Mouse (Mus musculus): Measurements from ENCODE around the gene Pheta1.

Gene Pheta1

GRCm38 (mm10) chr5:121825606-121826005 is 23.2 kb upstream of the Pheta1 start:
- no peak for DNase-seq (ENCODE audit: low spot score in 2 of 2)

GRCm38 (mm10) chr5:121827876-121828275 is 20.9 kb upstream of the Pheta1 start:
- DNase-seq (ENCODE audit: low spot score in 2 of 2): no peak

- DNase-seq (ENCODE audit: low spot score in 2 of 2): no peak
Observed at GRCm38 (mm10) chr5:121828491-121829432, 20.0 kb upstream of the Pheta1 start.

- DNase-seq (ENCODE audit: low spot score in 2 of 2): no peak
Observed at GRCm38 (mm10) chr5:121831002-121831601, 17.7 kb upstream of the Pheta1 start.

GRCm38 (mm10) chr5:121832376-121833155 is 16.2 kb upstream of the Pheta1 start:
- no peak for DNase-seq (ENCODE audit: low spot score in 2 of 2)

GRCm38 (mm10) chr5:121833159-121833558 is 15.6 kb upstream of the Pheta1 start:
- DNase-seq (ENCODE audit: low spot score in 2 of 2): no peak

GRCm38 (mm10) chr5:121833572-121834240 is 15.1 kb upstream of the Pheta1 start:
- DNase-seq (ENCODE audit: low spot score in 2 of 2): no peak

- no peak for DNase-seq (ENCODE audit: low spot score in 2 of 2)
Observed at GRCm38 (mm10) chr5:121834241-121834606, 14.6 kb upstream of the Pheta1 start.

GRCm38 (mm10) chr5:121834991-121835747 is 13.6 kb upstream of the Pheta1 start:
- no peak for DNase-seq (ENCODE audit: low spot score in 2 of 2)

- no peak for DNase-seq (ENCODE audit: low spot score in 2 of 2)
Observed at GRCm38 (mm10) chr5:121835949-121836691, 12.7 kb upstream of the Pheta1 start.

GRCm38 (mm10) chr5:121836692-121837415 is 11.9 kb upstream of the Pheta1 start:
- DNase-seq (ENCODE audit: low spot score in 2 of 2): peak; percentile 69 to 72

GRCm38 (mm10) chr5:121837441-121838340 is 11.1 kb upstream of the Pheta1 start, which contains the start of gene Sh2b3:
Sh2b3 (minus strand) TSS chr5:121837646.
- no peak for DNase-seq (ENCODE audit: low spot score in 2 of 2)

GRCm38 (mm10) chr5:121838341-121839127 is 10.2 kb upstream of the Pheta1 start:
- no peak for DNase-seq (ENCODE audit: low spot score in 2 of 2)

GRCm38 (mm10) chr5:121839128-121839473 is 9.7 kb upstream of the Pheta1 start:
- no peak for DNase-seq (ENCODE audit: low spot score in 2 of 2)

GRCm38 (mm10) chr5:121841516-121841915 is 7.3 kb upstream of the Pheta1 start:
- no peak for DNase-seq (ENCODE audit: low spot score in 2 of 2)

GRCm38 (mm10) chr5:121841973-121842372 is 6.8 kb upstream of the Pheta1 start:
- no peak for DNase-seq (ENCODE audit: low spot score in 2 of 2)

- DNase-seq (ENCODE audit: low spot score in 2 of 2): peak in 1 of 2 experiments; percentile 61
Observed at GRCm38 (mm10) chr5:121842665-121843118, 6.1 kb upstream of the Pheta1 start.

Data from right cerebral cortex, postnatal 36 days (tissue).